Mouse (Mus musculus): Measurements from ENCODE around the gene Rbm47.

The Rbm47 gene

GRCm38 (mm10) chr5:66086952-66087351 is 86.0 kb downstream of the Rbm47 start:
- no peak for DNase-seq (ENCODE audit: low spot score in 2 of 2)

- no peak for DNase-seq (ENCODE audit: low spot score in 2 of 2)
Measured at GRCm38 (mm10) chr5:66086304-66086703, 86.6 kb downstream of the Rbm47 start.

DNA sequence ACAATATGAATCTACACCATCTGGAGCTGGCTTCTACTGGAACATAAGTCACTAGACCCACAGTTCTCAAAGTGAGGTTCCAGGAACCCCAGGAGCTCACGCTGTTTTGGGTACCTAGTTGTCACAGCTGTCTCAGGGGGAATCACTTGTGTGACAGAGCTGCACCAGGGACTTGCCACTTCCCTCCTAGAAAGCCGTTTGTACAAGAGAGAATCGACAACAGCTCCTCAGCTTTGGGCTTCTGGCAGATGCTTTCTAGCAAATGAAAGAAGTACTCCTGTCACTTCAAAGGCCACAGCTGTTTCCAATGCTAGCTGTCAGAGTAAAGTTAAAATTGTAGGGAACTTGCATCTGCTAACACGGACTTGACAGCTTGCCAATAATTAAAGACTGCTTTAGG is 87.4 kb downstream of the Rbm47 start:
- peak in 1 of 2 experiments; percentile 36 for DNase-seq (ENCODE audit: low spot score in 2 of 2)

GRCm38 (mm10) chr5:66084541-66084940 is 88.4 kb downstream of the Rbm47 start:
- no peak for DNase-seq (ENCODE audit: low spot score in 2 of 2)

GRCm38 (mm10) chr5:66083350-66083749 is 89.6 kb downstream of the Rbm47 start:
- DNase-seq (ENCODE audit: low spot score in 2 of 2), result no peak

DNA sequence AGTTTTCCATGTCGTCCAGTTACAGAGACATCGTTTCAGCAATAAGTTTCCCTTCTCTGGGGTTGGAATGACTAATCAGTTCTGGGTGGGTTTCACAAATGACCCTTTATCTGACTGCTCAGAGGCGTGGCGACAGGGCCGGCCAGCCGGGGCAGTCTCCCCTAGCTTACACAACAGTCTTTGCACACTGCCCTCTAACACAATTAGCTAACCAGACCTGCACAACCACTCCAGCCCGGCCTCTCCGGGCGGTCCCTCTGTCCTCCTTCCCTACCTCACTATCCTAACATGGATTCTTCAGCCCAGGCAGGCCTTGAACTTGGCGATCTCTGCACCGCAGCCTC is 90.7 kb downstream of the Rbm47 start:
- no peak for DNase-seq (ENCODE audit: low spot score in 2 of 2)

DNA sequence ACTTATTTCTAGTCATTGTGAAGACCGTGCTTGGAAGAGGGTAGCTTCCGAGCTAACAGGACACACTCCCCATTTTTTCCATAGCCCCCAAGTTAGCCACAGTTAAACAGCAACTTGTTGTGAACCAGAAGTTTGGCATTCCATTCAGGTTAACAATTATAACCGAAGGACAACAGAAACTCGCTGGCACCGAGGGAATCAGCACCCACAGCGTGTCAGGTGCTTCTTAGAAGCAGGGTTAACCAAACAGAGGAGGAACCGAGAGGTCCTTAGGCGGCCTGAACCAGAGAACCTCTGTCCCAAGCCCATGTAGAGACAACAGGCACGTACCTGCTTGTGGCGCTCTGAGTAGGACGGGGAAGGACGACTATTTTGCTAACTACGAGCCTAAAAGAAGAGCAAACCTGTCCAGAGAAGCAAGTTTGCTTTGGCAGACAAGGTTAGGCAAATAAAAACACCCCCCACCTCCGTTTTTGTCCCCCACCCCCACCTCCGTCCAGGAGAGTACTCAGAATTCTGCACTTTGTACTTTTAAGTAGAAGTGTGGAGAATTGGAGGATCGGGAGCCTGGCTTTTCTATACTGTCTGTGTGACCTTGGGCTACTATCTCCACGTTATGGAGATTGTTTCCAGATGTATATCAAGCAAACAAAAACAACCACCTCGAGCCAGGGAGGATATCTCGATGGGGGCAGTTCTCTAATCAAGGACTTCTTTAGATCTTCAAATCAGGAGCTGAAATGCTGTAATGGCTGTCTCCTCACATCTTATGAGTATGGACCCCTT is 91.3 kb downstream of the Rbm47 start:
- no peak for DNase-seq (ENCODE audit: low spot score in 2 of 2)

- no peak for DNase-seq (ENCODE audit: low spot score in 2 of 2)
Measured at GRCm38 (mm10) chr5:66080529-66081220, 92.2 kb downstream of the Rbm47 start.

DNA sequence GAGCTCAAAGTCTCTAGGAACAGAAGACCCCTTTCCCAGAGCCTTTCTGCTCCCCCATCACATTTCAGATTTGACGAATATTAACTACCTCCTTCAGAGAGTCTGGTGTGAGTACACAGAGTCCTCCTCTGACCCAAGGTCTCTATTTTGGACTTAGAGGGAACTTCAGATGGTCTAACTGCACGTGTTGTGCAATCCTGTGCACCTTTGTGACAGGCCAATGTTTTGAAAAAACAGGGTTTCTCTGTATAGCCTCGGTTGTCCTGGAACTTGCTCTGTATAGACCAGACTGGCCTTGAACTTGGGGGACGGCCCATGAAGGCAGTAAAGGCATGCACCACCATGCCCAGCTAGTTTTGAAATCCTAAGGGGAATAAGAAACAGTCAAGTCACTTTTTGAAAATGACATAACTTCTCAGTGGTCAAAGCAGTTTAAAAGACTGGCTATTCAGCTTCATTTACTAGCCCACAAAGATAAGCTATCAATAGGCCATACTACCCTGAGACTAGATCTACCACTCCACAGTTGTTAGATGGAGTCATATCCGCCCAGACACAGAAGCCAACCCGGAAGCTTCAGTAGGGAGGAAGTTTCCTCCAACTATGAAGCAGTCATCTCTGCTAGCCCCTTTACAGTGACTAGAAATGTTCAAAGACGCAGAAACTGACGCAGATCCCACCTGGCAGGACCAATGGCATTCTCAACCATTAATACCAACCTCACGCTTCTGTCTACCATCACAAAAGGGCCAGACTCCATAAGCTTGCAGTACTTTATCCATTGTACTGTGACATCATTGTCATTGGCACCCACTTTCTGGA is 93.3 kb downstream of the Rbm47 start:
- no peak for DNase-seq (ENCODE audit: low spot score in 2 of 2)

DNA sequence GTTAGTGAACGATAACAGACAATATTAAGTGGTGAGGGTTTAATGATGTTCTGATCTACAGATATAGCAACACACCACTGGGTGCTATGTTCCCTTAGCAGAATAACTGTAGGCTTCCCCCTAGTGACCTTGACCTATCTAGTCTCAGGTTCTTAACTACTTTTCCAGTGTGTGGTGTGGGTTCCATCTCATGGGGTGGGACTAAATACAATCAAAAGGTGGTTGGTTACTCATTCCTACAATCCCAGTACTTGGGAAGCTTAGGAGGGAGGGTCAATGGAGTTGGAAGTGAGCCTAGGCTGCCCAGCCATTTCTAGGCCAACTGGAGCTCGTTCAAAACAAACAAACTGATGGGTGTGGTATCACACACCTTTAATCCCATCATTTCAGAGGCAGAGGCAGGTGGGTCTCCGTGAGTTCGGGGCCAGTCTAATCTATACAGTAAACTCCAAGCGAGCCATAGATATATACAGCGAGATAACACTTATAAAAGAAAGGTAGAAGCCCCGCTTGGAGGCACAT is 94.4 kb downstream of the Rbm47 start:
- DNase-seq (ENCODE audit: low spot score in 2 of 2), result no peak

DNA sequence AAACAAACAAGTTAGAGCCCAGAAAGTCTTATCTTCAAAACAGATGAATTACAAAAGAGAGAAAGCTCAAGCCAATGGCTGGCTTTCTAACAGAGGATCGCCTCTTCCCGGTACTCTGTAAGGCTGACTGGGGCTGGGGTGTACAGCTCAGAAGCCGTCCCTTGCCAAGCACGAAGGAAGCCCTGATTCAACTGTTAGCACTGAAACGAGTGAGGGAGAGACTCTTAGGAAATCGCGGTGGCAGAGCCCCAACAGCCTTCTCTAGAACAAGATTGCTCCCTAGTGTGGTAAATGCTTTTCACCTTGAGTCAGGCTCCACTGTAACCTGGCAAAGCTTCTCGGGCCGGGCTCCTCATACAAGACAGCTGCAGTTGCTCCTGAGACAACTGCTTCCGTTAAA is 95.5 kb downstream of the Rbm47 start:
- peak; percentile 47 to 49 for DNase-seq (ENCODE audit: low spot score in 2 of 2)

GRCm38 (mm10) chr5:66076685-66077301 is 96.1 kb downstream of the Rbm47 start:
- no peak for DNase-seq (ENCODE audit: low spot score in 2 of 2)

- no peak for DNase-seq (ENCODE audit: low spot score in 2 of 2)
Measured at GRCm38 (mm10) chr5:66075906-66076305, 97.0 kb downstream of the Rbm47 start.

GRCm38 (mm10) chr5:66075032-66075488 is 97.9 kb downstream of the Rbm47 start:
- no peak for DNase-seq (ENCODE audit: low spot score in 2 of 2)

DNA sequence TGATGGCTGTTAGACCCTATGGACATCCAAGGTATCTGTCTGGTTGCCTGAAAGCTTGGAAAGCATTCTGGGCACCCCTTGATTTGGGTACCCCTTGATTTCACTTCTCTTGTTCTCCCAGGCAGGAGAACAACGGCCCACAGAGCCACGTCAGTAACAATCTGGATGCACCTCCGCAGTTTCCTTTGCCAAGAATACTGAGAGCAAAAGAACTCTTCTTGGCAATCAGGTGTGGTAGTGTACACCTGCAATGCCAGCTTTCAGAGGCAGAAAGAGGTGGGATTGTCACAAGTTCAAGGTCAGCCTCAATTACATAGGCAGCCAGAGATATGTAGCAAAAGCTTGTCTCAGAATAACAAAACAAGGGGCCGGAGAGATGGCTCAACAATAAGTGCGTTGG is 98.7 kb downstream of the Rbm47 start:
- no peak for DNase-seq (ENCODE audit: low spot score in 2 of 2)

DNA sequence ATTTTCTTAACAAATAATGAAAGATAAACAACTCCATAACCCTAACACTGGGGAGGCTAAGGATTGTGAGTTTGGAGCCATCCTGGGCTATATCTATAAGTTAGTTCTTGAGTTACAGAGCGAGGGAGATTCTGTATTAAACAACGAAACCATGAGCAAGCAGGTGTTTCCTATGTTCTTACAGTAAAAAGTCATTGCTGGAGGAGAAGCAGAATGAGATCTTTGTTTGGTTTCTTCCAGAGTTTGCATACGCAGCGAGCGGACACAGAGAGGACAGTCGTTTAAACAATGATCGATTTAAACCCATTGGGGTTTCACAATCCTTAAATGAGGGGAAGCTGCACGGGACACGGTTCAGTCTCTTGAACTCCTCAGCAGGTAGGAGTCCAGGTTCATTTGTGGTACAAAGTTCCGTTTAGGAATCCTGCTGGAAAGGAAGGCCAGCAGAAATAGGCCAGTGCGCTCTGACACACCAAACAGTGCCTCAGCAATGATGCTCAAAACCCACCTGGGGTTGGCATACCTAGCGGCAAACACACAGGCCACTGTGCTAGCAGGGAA is 99.2 kb downstream of the Rbm47 start:
- DNase-seq (ENCODE audit: low spot score in 2 of 2), result no peak

DNA sequence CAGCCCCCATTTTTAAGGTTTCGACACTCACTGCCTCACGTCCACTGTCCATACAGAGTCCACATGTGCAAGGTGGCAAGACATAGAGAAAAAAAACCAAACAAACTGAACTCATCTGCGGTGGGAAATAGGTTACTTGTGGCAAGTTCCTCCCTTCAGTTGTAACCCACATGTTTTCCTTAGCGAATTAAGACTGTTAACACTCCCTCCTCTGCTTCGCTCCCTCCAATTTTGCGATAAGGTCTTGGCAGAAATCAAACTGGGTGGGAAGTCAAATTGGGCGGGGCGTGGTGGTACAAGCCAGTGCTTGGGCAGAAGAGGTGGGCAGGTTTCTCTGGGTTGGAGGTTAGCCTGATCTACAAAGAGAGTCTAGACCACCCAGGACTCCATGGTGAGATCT is 101.2 kb downstream of the Rbm47 start:
- DNase-seq (ENCODE audit: low spot score in 2 of 2), result no peak

- no peak for DNase-seq (ENCODE audit: low spot score in 2 of 2)
Measured at GRCm38 (mm10) chr5:66070350-66070749, 102.6 kb downstream of the Rbm47 start.

DNA sequence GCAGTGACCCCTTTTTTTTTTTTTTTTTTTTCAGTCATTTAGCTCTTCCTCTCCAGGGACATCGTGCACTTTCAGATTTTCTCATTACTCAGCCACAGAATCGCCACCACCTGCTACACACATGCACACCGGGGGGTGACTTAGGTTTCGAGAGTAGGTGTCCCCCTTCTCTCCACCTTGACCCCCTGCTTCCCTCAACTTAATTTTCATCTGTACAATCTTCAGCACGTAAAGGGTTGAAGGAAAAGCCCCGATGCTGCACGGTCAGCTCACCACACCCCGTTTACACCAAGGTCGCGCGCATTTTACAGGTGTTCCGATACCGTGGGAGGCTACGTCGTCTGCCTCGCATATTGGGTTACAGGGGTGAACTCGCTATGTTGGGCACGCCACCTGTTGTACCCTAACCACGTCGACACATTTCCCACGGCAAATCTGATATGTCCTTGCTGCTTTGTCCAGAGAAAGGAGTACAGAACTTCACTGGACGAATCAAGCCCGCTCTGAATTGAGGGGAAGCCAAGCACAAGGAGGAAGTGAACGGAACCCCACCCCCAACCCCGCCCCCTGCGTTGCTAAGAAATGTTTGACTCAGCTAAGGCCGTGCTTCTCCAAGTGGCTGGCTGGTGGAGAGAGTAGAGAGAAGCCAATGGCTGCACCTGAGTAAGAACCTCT is 103.3 kb downstream of the Rbm47 start:
- DNase-seq (ENCODE audit: low spot score in 2 of 2), result peak; percentile 40 to 59

- no peak for DNase-seq (ENCODE audit: low spot score in 2 of 2)
Measured at GRCm38 (mm10) chr5:66069133-66069469, 103.8 kb downstream of the Rbm47 start.
